15 mouse cellular contexts compared by ENCODE assay signal in genomic region chr10:63158191-63158590, GRCm38 (mm10). TPM values are rescaled to one million over a fixed set of nuclear protein-coding genes. Genes with fewer than 3 reads are reported as not detected.
A peak's percentile ranks its signal among the peaks of the same experiment; 100 is the strongest.
DNase-seq lines count a peak whose midpoint lies in the region; ATAC-seq and TF ChIP-seq lines count a peak whose summit lies in the region.
"Had no signal": no experiment of that assay in that cellular context is flagged by ENCODE, and none has a peak within 500 bp of the region (broad histone marks: within the 10 kb centered on the region; RNA-seq: fewer than 3 reads in every experiment).

No protein-coding gene starts in this region.

- no peak overlapping the region for H3K4me3 ChIP-seq in heart, embryonic 10.5 days
- no peak overlapping the region for H3K4me3 ChIP-seq in intestine, postnatal 0 days (ENCODE audit: low read depth, low read length)
- H3K4me3 ChIP-seq: erythroblast, embryonic 14.5 days; neural tube, embryonic 12.5 days had no signal

- H3K4me2 ChIP-seq in intestine, postnatal 0 days (replicated peaks; ENCODE audit: low read depth), result no peak overlapping the region
- H3K4me2 ChIP-seq: neural tube, embryonic 12.5 days had no signal

- H3K4me1 ChIP-seq in heart, embryonic 10.5 days, result peaks cover 24% of the 10 kb centered on the region
- no peaks in the 10 kb centered on the region for H3K4me1 ChIP-seq in intestine, postnatal 0 days (replicated peaks; ENCODE audit: control insufficient read depth, insufficient read depth, low read length)
- H3K4me1 ChIP-seq: neural tube, embryonic 12.5 days had no signal

- H3K36me3 ChIP-seq in heart, embryonic 10.5 days, result no peaks in the 10 kb centered on the region
- no peaks in the 10 kb centered on the region for H3K36me3 ChIP-seq in intestine, postnatal 0 days (ENCODE audit: control insufficient read depth, insufficient read depth)
- H3K36me3 ChIP-seq: G1E; neural tube, embryonic 12.5 days had no signal

- no peaks in the 10 kb centered on the region for H3K9me3 ChIP-seq in heart, embryonic 10.5 days
- H3K9me3 ChIP-seq in intestine, postnatal 0 days (ENCODE audit: control insufficient read depth), result no peaks in the 10 kb centered on the region
- H3K9me3 ChIP-seq: G1E; neural tube, embryonic 12.5 days had no signal

- no peaks in the 10 kb centered on the region for H3K27me3 ChIP-seq in heart, embryonic 10.5 days (ENCODE audit: insufficient read depth, poor library complexity, severe bottlenecking)
- H3K27me3 ChIP-seq in intestine, postnatal 0 days (replicated peaks; ENCODE audit: control insufficient read depth, insufficient read depth, low read length), result no peaks in the 10 kb centered on the region
- H3K27me3 ChIP-seq: neural tube, embryonic 12.5 days had no signal

- ATAC-seq in intestine, postnatal 0 days, result peak; percentile 96
- ATAC-seq in erythroblast, adult 5-6 weeks (replicated peaks; ENCODE audit: low FRiP score, poor library complexity, severe bottlenecking), result no peak

- WGBS in heart, embryonic 10.5 days, result 48% methylated on average over 13 of the region's 13 CpGs
- 38% methylated on average over 13 of the region's 13 CpGs for WGBS in intestine, postnatal 0 days

- no peak overlapping the region for H3K9ac ChIP-seq in intestine, postnatal 0 days (ENCODE audit: low read depth, low read length)
- H3K9ac ChIP-seq: neural tube, embryonic 12.5 days had no signal

- no peak for TF ChIP-seq CTCF in intestine, postnatal 0 days (IDR thresholded peaks at IDR 0.05; ENCODE audit: low read depth)

- H3K27ac ChIP-seq in heart, embryonic 10.5 days, result peak overlapping the region; percentile 17; the same call in 1 of the 2 replicates
- no peak overlapping the region for H3K27ac ChIP-seq in intestine, postnatal 0 days (ENCODE audit: low read depth, low read length)
- H3K27ac ChIP-seq: neural tube, embryonic 12.5 days had no signal

- DNase-seq in gastrocnemius, adult 18-20 months (ENCODE audit: low spot score), result peak; percentile 67
- DNase-seq in gastrocnemius, postnatal 4 days (ENCODE audit: low spot score in 2 of 2), result no peak
- DNase-seq in NIH3T3 (ENCODE audit: low read depth), result peak; percentile 13
- DNase-seq in heart, embryonic 10.5 days (ENCODE audit: low spot score), result peak; percentile 85
- no peak for DNase-seq in frontal cortex, adult 2 months (ENCODE audit: extremely low spot score in 1 of 2, low spot score in 1 of 2)
- no peak for DNase-seq in lung, postnatal 25 days (ENCODE audit: low spot score)
- DNase-seq: gastrocnemius, postnatal 10 days; kidney, postnatal 25 days; lung, postnatal 36 days; midbrain, embryonic 14.5 days had no signal

RNA-seq across cellular contexts. Expression of gene Mypn, which starts 45.6 kb away (rescaled TPM):
- total RNA-seq in gastrocnemius, adult 18-20 months (2021), result 100 to 1,000 TPM; 279 to 292 TPM
- total RNA-seq in gastrocnemius, postnatal 4 days (2021), result 100 to 1,000 TPM; 208 to 218 TPM
- 1.0 and 4.2 TPM in 2 replicates for polyA plus RNA-seq in heart, embryonic 10.5 days (2016; fragmentation: Nextera tagmentation; extraction: Ambion mirVana)
- polyA plus RNA-seq in intestine, postnatal 0 days (2015; fragmentation: Nextera tagmentation; extraction: Ambion mirVana), result 0.03 and 0.05 TPM in 2 replicates
- total RNA-seq in erythroblast, adult 5-6 weeks (2015; ENCODE audit: low replicate concordance), result not detected in 2 replicates
- total RNA-seq in erythroblast, adult 5-6 weeks (2017; ENCODE audit: low replicate concordance), result 0.14 TPM in 1 of 2 replicates, not detected in the other
- polyA plus RNA-seq in frontal cortex, adult 2 months (2012; rRNA removed), result 1.9 and 2.0 TPM in 2 replicates
- total RNA-seq: G1E had no signal
- polyA plus RNA-seq: erythroblast, embryonic 14.5 days; G1E had no signal

RNA-seq across cellular contexts. Expression of gene Atoh7, which starts 58.7 kb away (rescaled TPM):
- total RNA-seq in gastrocnemius, adult 18-20 months (2021), result not detected
- total RNA-seq in gastrocnemius, postnatal 4 days (2021), result not detected
- not detected in 2 replicates for polyA plus RNA-seq in heart, embryonic 10.5 days (2016; fragmentation: Nextera tagmentation; extraction: Ambion mirVana)
- not detected in 2 replicates for polyA plus RNA-seq in intestine, postnatal 0 days (2015; fragmentation: Nextera tagmentation; extraction: Ambion mirVana)
- total RNA-seq in erythroblast, adult 5-6 weeks (2015; ENCODE audit: low replicate concordance), result not detected in 2 replicates
- not detected in 2 replicates for total RNA-seq in erythroblast, adult 5-6 weeks (2017; ENCODE audit: low replicate concordance)
- polyA plus RNA-seq in frontal cortex, adult 2 months (2012; rRNA removed), result 2.2 and 2.4 TPM in 2 replicates
- total RNA-seq: G1E had no signal
- polyA plus RNA-seq: erythroblast, embryonic 14.5 days; G1E had no signal

Comparison
In these comparisons a context has a peak if more than half of its experiments do, and no peak if none do; other contexts are left out.
1. DNase-seq: peak in gastrocnemius, adult 18-20 months (single experiment), NIH3T3 (single experiment) and heart, embryonic 10.5 days (single experiment); none in gastrocnemius, postnatal 4 days (0 of 2), frontal cortex, adult 2 months (0 of 2) and lung, postnatal 25 days (single experiment).
2. RNA of gene Mypn, which starts 45.6 kb away (total RNA-seq): 279 to 292 TPM in gastrocnemius, adult 18-20 months and 208 to 218 TPM in gastrocnemius, postnatal 4 days; 0.14 TPM in erythroblast, adult 5-6 weeks; every median in the first group is over 100 times any median in the second.